Mouse (Mus musculus) adrenal gland, postnatal 36 days (tissue): ENCODE results near the gene Pxt1. TPM values are rescaled to one million over a fixed set of nuclear protein-coding genes. Genes with fewer than 3 reads are reported as not detected.

ENCODE experiments used
- total RNA-seq, 2 experiments: library from RNA; stranded (reverse); gene quantifications; 2 replicates each; pipeline ENCODE4 v1.2.3; 2021

The Pxt1 gene
- total RNA-seq, 2 experiments from 2014 or later: not detected

Other genes starting within 250 kb of the Pxt1 start
- gene AC170998.1, start 217.8 kb downstream of the Pxt1 start, total RNA-seq: 1 to 10 TPM; 1.1 to 1.2 TPM
- 100 to 1,000 TPM in 1 of 2 experiments, 10 to 100 TPM in 1; 77.9 to 267 TPM for gene Mapk13, start 174.5 kb downstream of the Pxt1 start, total RNA-seq
- 100 to 1,000 TPM in 1 of 2 experiments, 10 to 100 TPM in 1; 64.8 to 101 TPM for gene Brpf3, start 142.8 kb downstream of the Pxt1 start, total RNA-seq
- gene Pnpla1, start 85.4 kb downstream of the Pxt1 start, total RNA-seq: under 1 TPM in 1 of 2 experiments, not detected in 1; 0.23 TPM
- gene 4930539E08Rik, start 28.5 kb downstream of the Pxt1 start, total RNA-seq: not detected
- 10 to 100 TPM; 54.8 to 60.0 TPM for gene Kctd20, start 8.1 kb upstream of the Pxt1 start, total RNA-seq
- 10 to 100 TPM; 53.4 to 55.9 TPM for gene Stk38, start 64.2 kb upstream of the Pxt1 start, total RNA-seq
- gene Srsf3, start 88.8 kb upstream of the Pxt1 start, total RNA-seq: 100 to 1,000 TPM; 147 to 148 TPM
- gene Cdkn1a, start 147.1 kb upstream of the Pxt1 start, total RNA-seq: 10 to 100 TPM; 22.1 to 78.4 TPM
- gene Rab44, start 170.3 kb upstream of the Pxt1 start, total RNA-seq: under 1 TPM; 0.20 to 0.50 TPM